Mouse (Mus musculus) spleen, adult 2 months (tissue): ENCODE data around the gene Izumo3.

ENCODE experiments used
- CTCF ChIP-seq: fragments of 200-500 bp; IDR thresholded peaks from 2 replicates; pipeline ENCODE4 v1.5.1; 2011; ENCODE audit warnings: mild to moderate bottlenecking, inconsistent platforms; ENCODE audit not compliant: insufficient read depth, insufficient read length, insufficient replicate concordance; ENCODE audit errors: extremely low read depth
- POLR2A ChIP-seq: fragments of 200-500 bp; IDR thresholded peaks from 2 replicates; pipeline ENCODE4 v1.6.1; 2011; ENCODE audit warnings: low read depth, low read length, inconsistent platforms

DNA sequence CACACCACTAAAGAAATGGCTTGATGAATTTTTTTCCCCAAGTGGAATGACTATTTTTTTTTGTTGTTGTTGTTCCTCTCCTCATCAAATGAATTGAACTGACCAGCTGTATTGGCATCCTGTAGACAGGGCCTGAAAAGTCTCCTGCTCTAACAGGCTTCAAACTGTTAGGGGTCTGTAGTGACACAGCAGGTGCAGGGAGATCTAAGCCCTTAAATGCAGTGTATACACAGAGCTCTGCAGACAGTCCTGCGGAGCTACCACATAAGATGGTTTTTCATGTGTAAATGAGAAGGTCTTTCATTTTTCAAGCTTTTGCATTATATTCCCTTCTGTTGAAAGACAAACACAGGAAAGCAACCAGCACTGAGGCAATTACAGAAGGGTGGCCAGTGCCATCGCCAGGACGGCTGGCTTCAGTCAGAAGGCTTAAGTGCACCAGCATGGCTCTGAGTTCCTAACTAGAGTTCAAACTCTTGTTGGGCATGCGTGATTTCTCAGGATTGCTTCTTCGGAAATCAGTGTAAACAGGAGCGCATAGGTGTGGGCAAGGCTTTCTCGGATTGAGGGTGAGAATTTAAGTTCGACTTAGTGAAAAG, 35.5 kb downstream of the Izumo3 start:
- TF ChIP-seq CTCF: no peak
- no peak for TF ChIP-seq POLR2A
